Mouse (Mus musculus): ENCODE measurements around the gene Sept11. TPM values are rescaled to one million over a fixed set of nuclear protein-coding genes. Genes with fewer than 3 reads are reported as not detected.

The Sept11 gene
- total RNA-seq (2023), result 47.8 TPM

GRCm38 (mm10) chr5:93092857-93093622 is at the start of gene Sept11:
Gene Sept11 (plus strand): TSS chr5:93093437.

GRCm38 (mm10) chr5:93044584-93045370 is 48.5 kb upstream of the Sept11 start, which contains the start of gene Sowahb:
Gene Sowahb (minus strand): TSS chr5:93045022.

GRCm38 (mm10) chr5:93206109-93207005 is 113.1 kb downstream of the Sept11 start, which contains the start of the genes Ccni and 2010109A12Rik:
Gene Ccni (minus strand): TSS chr5:93206495.
Gene 2010109A12Rik (plus strand): TSS chr5:93206518.

Other genes with a start within 250 kb of the Sept11 start
- not detected for gene Sowahb, start 48.4 kb upstream of the Sept11 start, total RNA-seq (2023)
- gene Ccni, start 113.1 kb downstream of the Sept11 start, total RNA-seq (2023), result 161 TPM
- gene 2010109A12Rik, start 113.1 kb downstream of the Sept11 start, total RNA-seq (2023), result 7.8 TPM
- 76.7 TPM for gene Ccng2, start 173.8 kb downstream of the Sept11 start, total RNA-seq (2023)